Mouse (Mus musculus): ENCODE results near the gene Gm45062. TPM values are rescaled to one million over a fixed set of nuclear protein-coding genes. Genes with fewer than 3 reads are reported as not detected.

Gene Gm45062
- total and polyA plus RNA-seq, 2 experiments from 2014 or later: 1.4 to 5.4 TPM

- Histone ChIP-seq H3K9me3 (ENCODE audit: low read length) (no peaks in the 10 kb centered on the region), H3K27me3 (ENCODE audit: insufficient read depth, low read length) (no peaks in the 10 kb centered on the region), H3K36me3 (ENCODE audit: insufficient read depth) (no peaks in the 10 kb centered on the region; the same call in 1 of the 2 replicates), H3K4me2 (ENCODE audit: low read depth) (no peak overlapping the region), H3K27ac (ENCODE audit: low read depth, low read length) (no peak overlapping the region), H3K4me1 (ENCODE audit: insufficient read depth) (no peaks in the 10 kb centered on the region), H3K4me3 (ENCODE audit: low read depth, low read length) (no peak overlapping the region), H3K9ac (no peak overlapping the region)
- DNase-seq (no peak), ATAC-seq (no peak; the same call in 1 of the 2 replicates)
- no peak for TF ChIP-seq CTCF (IDR thresholded peaks at IDR 0.05; ENCODE audit: low read depth)
- WGBS: 76% methylated on average over 8 of the region's 8 CpGs
These were observed 372.1 kb downstream of the Gm45062 start for GRCm38 (mm10) chr6:8631362-8631761.

- no peak for DNase-seq
- Histone ChIP-seq H3K4me3 (ENCODE audit: low read depth, low read length) (no peak overlapping the region), H3K4me1 (ENCODE audit: insufficient read depth) (no peaks in the 10 kb centered on the region), H3K9me3 (ENCODE audit: low read length) (no peaks in the 10 kb centered on the region), H3K27me3 (ENCODE audit: insufficient read depth, low read length) (no peaks in the 10 kb centered on the region), H3K4me2 (ENCODE audit: low read depth) (no peak overlapping the region), H3K9ac (no peak overlapping the region), H3K27ac (ENCODE audit: low read depth, low read length) (no peak overlapping the region), H3K36me3 (ENCODE audit: insufficient read depth) (no peaks in the 10 kb centered on the region; the same call in 1 of the 2 replicates)
- TF ChIP-seq CTCF (IDR thresholded peaks at IDR 0.05; ENCODE audit: low read depth): no peak
- ATAC-seq: no peak
- WGBS: 85% methylated on average over 5 of the region's 5 CpGs
These were observed 372.9 kb downstream of the Gm45062 start for GRCm38 (mm10) chr6:8631986-8632632.

- Histone ChIP-seq H3K4me1 (ENCODE audit: insufficient read depth) (no peaks in the 10 kb centered on the region), H3K27me3 (ENCODE audit: insufficient read depth, low read length) (no peaks in the 10 kb centered on the region), H3K36me3 (ENCODE audit: insufficient read depth) (no peaks in the 10 kb centered on the region; the same call in 1 of the 2 replicates), H3K9me3 (ENCODE audit: low read length) (no peaks in the 10 kb centered on the region), H3K4me3 (ENCODE audit: low read depth, low read length) (no peak overlapping the region), H3K4me2 (ENCODE audit: low read depth) (no peak overlapping the region), H3K27ac (ENCODE audit: low read depth, low read length) (no peak overlapping the region), H3K9ac (no peak overlapping the region)
- no peak for TF ChIP-seq CTCF (IDR thresholded peaks at IDR 0.05; ENCODE audit: low read depth)
- no peak for ATAC-seq
- DNase-seq: no peak
- 96% methylated on average over 4 of the region's 4 CpGs for WGBS
These were observed 373.5 kb downstream of the Gm45062 start for GRCm38 (mm10) chr6:8632701-8633100.

- Histone ChIP-seq H3K27me3 (ENCODE audit: insufficient read depth, low read length) (no peaks in the 10 kb centered on the region), H3K4me1 (ENCODE audit: insufficient read depth) (no peaks in the 10 kb centered on the region), H3K27ac (ENCODE audit: low read depth, low read length) (no peak overlapping the region), H3K4me3 (ENCODE audit: low read depth, low read length) (no peak overlapping the region), H3K9ac (no peak overlapping the region), H3K4me2 (ENCODE audit: low read depth) (no peak overlapping the region), H3K9me3 (ENCODE audit: low read length) (no peaks in the 10 kb centered on the region), H3K36me3 (ENCODE audit: insufficient read depth) (no peaks in the 10 kb centered on the region; the same call in 1 of the 2 replicates)
- ATAC-seq (peak; percentile 74), DNase-seq (no peak)
- 78% methylated on average over 4 of the region's 4 CpGs for WGBS
- no peak for TF ChIP-seq CTCF (IDR thresholded peaks at IDR 0.05; ENCODE audit: low read depth)
These were observed 378.9 kb downstream of the Gm45062 start for GRCm38 (mm10) chr6:8638122-8638521.

- H3K9me3 ChIP-seq (ENCODE audit: low read length): no peaks in the 10 kb centered on the region
- H3K4me2 ChIP-seq (ENCODE audit: low read depth): no peak overlapping the region
- H3K27me3 ChIP-seq (ENCODE audit: insufficient read depth, low read length): no peaks in the 10 kb centered on the region
- DNase-seq: no peak
- TF ChIP-seq CTCF (IDR thresholded peaks at IDR 0.05; ENCODE audit: low read depth): no peak
- WGBS: 88% methylated on average over 4 of the region's 4 CpGs
- no peaks in the 10 kb centered on the region; the same call in 1 of the 2 replicates for H3K36me3 ChIP-seq (ENCODE audit: insufficient read depth)
- H3K4me1 ChIP-seq (ENCODE audit: insufficient read depth): no peaks in the 10 kb centered on the region
- no peak for ATAC-seq
- H3K27ac ChIP-seq (ENCODE audit: low read depth, low read length): no peak overlapping the region
- no peak overlapping the region for H3K4me3 ChIP-seq (ENCODE audit: low read depth, low read length)
- no peak overlapping the region for H3K9ac ChIP-seq
These were observed 379.6 kb downstream of the Gm45062 start for GRCm38 (mm10) chr6:8638899-8639298.

- no peak for TF ChIP-seq CTCF (IDR thresholded peaks at IDR 0.05; ENCODE audit: low read depth)
- H3K4me2 ChIP-seq (ENCODE audit: low read depth): no peak overlapping the region
- 85% methylated on average over 2 of the region's 2 CpGs for WGBS
These were observed 380.3 kb downstream of the Gm45062 start for GRCm38 (mm10) chr6:8639526-8639925.

GRCm38 (mm10) chr6:8640863-8641262 is 381.6 kb downstream of the Gm45062 start:
- DNase-seq (no peak), ATAC-seq (no peak)
- H3K36me3 ChIP-seq (ENCODE audit: insufficient read depth): no peaks in the 10 kb centered on the region; the same call in 1 of the 2 replicates
- WGBS: 79% methylated on average over 5 of the region's 5 CpGs
- H3K27ac ChIP-seq (ENCODE audit: low read depth, low read length): no peak overlapping the region
- H3K27me3 ChIP-seq (ENCODE audit: insufficient read depth, low read length): no peaks in the 10 kb centered on the region
- TF ChIP-seq CTCF (IDR thresholded peaks at IDR 0.05; ENCODE audit: low read depth): no peak
- H3K4me1 ChIP-seq (ENCODE audit: insufficient read depth): no peaks in the 10 kb centered on the region
- H3K4me2 ChIP-seq (ENCODE audit: low read depth): no peak overlapping the region
- H3K4me3 ChIP-seq (ENCODE audit: low read depth, low read length): no peak overlapping the region
- H3K9ac ChIP-seq: no peak overlapping the region
- no peaks in the 10 kb centered on the region for H3K9me3 ChIP-seq (ENCODE audit: low read length)

More at GRCm38 (mm10) chr6:8639526-8639925, 380.3 kb downstream of the Gm45062 start:
- no peak overlapping the region for H3K27ac ChIP-seq (ENCODE audit: low read depth, low read length)
- DNase-seq: no peak
- no peak for ATAC-seq
- no peaks in the 10 kb centered on the region; the same call in 1 of the 2 replicates for H3K36me3 ChIP-seq (ENCODE audit: insufficient read depth)
- H3K4me3 ChIP-seq (ENCODE audit: low read depth, low read length): no peak overlapping the region
- H3K27me3 ChIP-seq (ENCODE audit: insufficient read depth, low read length): no peaks in the 10 kb centered on the region
- no peaks in the 10 kb centered on the region for H3K4me1 ChIP-seq (ENCODE audit: insufficient read depth)
- H3K9ac ChIP-seq: no peak overlapping the region
- no peaks in the 10 kb centered on the region for H3K9me3 ChIP-seq (ENCODE audit: low read length)
